Mouse (Mus musculus) layer of hippocampus, adult 18-20 months (tissue): Measurements from ENCODE around the gene Nup205. TPM values are rescaled to one million over a fixed set of nuclear protein-coding genes. Genes with fewer than 3 reads are reported as not detected.

ENCODE experiments used
- DNase-seq, 2 experiments: peaks; one replicate each; pipeline ENCODE4 v3.0.0; 2022; ENCODE audit warnings: low spot score in 2 of 2
- total RNA-seq, 2 experiments: library from RNA; stranded (reverse); gene quantifications; 2 replicates each; pipeline ENCODE4 v1.2.3; 2021

The Nup205 gene
- total RNA-seq, 2 experiments from 2014 or later: 28.1 to 32.0 TPM

- DNase-seq: no peak
These were observed 66.8 kb downstream of the Nup205 start for GRCm38 (mm10) chr6:35243989-35244388.

- peak in 1 of 2 experiments; percentile 56 for DNase-seq
These were observed 67.9 kb downstream of the Nup205 start for GRCm38 (mm10) chr6:35245086-35245485.

GRCm38 (mm10) chr6:35251807-35252476 lies 74.7 kb downstream of the Nup205 start:
- DNase-seq: no peak

DNA sequence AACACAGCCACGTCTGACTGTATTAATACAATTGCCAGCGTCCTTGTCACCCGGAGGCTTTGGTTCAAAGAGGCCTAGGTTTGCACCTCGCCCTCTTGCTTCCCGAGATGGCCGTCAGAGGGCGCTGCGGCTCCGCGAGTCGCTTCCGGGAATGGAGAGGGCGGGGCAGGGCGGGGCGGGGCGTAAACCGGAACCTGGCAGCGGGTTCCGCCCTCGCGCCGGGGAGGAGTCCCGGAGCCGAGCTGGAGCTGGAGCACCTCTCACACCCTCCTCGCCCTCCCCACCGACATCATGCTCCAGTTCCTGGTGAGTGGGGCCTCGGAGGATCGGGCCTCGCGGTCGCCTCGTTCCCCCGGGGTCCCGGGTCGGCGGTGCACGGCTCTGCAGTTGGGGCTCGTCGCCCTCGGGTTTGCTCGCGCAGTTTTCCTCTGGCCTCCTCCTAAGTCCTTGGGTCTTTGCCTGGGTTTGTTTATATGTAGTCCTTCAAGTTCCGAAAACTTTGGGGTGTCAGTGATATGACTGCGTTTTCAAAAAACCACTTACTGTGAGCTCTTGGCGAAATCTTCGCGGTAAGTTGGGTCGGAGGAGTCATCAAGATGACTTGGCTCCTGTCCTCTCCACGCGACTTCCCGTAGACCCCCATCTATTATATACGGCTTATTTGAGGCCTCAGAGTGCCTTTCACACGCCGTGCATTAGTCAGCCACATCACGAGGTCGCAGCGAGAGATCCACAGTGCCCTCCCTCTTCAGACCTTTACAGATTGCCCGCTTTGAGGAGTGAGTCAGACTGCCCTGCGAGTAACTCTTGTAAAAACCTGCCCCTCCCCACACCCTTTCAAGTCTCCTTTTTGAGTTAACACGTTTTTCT lies 75.5 kb downstream of the Nup205 start:
- peak; percentile 73 to 90 for DNase-seq

GRCm38 (mm10) chr6:35253474-35253873 lies 76.3 kb downstream of the Nup205 start:
- no peak for DNase-seq

DNA sequence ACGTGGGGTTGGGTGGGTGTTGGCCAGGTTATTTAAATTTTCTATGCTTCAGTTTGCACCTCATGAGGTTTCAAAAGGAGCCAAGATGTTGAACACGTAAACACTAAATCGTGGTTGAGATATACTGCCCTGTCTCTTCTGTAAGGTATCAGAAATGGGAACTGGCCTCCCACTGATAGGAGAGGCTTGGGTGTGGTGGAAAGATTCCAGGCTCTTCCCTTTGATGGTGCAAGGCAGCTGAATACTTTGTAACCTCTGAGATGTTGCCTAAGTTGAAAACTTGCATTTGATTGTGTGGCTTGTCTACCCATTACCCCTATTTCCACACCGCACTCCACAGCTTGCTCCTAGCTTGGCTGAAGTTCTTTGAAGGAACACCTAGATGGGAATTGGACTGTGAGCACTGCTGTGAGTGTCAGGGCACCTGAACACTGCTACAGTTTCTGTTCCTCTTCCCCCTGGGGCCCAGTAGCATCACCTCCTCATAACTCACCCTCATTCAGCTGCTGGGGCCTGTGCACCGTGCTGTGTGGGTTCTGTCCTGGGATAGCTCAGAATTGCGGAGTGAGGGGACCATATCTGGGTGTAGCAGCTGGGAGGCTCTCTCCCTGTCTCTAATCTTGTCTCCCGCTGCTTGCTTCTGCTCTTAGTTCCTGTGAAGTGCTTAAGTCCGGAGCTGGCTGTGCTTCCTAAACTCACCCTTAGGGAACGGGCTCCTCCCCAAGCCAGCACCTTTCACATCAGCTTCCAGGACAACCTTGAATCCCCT lies 77.1 kb downstream of the Nup205 start:
- no peak for DNase-seq

DNA sequence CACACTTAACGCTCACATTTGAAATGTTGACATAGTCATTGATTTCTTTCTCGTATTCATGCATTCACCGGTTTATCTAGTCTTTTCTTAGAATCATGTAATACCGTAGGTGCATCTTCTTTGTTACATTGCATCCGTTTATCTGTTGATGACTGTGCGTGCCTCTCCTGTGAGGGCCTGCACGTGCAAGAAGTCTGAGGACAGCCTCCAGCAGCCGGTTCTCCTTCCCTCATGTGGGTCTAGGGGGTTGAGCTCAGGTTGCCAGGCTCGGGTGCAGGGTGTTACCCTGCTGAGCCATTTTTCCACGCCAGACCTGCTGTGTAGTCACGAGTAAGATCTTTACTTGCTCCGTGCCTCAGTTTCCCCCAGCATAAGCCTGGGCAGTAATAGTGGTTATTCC lies 77.8 kb downstream of the Nup205 start:
- DNase-seq: no peak

GRCm38 (mm10) chr6:35256691-35257090 lies 79.5 kb downstream of the Nup205 start:
- DNase-seq: peak; percentile 37 to 71

- DNase-seq: no peak
These were observed 80.5 kb downstream of the Nup205 start for GRCm38 (mm10) chr6:35257626-35258190.

GRCm38 (mm10) chr6:35258922-35259321 lies 81.7 kb downstream of the Nup205 start:
- DNase-seq: no peak

GRCm38 (mm10) chr6:35259526-35259925 lies 82.3 kb downstream of the Nup205 start:
- no peak for DNase-seq

GRCm38 (mm10) chr6:35260531-35260930 lies 83.3 kb downstream of the Nup205 start:
- no peak for DNase-seq

DNA sequence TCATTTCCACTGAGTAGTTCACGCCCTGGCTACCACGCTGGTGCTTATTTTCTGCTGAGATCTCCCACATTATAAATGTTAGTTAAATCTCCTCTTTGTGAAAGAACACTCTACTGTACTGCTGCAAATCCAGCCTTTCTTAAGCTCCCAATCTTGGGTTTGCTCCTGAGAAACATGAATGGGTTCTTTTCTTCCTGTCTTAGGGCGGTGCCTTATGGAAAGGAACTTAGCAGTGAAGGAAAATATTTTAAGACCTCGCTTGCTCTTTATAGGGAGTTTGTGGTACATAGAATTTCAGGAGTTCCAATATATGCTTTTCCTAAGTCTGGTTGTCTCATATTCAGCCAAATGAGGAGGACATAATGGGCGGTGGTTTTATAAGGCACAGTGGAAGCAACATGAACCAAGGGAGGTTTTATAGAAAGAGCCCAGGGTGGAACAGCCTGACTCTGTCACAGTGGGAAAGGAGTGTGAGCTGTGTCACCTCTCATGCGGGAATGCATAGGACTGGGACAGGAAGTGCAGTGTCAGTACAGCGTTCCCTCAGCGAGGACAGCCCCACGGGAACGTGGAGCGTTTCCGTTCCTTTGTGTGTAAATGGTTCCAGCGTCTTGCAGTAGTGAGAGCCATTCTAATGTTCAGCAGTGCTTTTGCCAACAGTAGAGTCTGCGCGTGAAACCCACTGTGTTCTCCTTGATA lies 88.5 kb downstream of the Nup205 start:
- no peak for DNase-seq

DNA sequence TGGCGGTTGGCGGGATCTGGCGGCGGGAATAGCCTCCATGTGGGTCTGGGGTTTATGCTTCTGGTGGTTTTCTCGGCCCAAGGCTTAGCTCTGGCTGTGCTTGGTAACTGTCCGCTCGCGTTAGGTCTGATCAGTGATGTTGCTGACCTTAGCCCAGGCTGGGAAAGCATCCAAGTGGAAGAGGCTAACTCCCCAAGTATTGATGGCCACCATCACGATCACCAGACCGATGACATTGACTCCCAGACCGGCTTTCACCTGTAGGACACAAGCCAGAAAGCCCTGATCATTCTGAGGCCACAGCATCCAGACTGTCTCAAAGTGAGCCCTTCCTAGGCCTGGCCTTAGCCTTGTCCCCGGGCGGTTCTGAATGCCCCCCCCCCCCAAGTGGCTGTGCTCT lies 91.5 kb downstream of the Nup205 start:
- no peak for DNase-seq

DNA sequence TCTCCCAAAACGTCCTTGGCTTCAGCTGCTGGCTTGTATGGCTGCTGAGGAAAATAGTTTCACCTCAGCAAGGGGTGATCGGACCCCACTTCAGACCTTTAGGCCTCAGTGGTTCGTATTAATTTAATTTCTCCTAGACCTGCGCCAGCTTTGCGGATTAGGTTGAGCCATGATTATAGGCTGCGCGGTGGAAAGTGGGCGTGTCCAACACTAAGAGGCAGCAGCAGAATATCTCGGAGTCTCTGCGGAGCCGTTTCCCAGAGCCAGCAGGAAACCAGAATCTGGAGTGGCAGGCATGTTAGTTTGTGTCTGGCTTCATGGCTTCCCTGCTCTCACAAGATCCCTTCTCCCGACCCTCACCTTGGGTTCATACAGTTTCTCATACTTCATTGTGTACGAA lies 92.4 kb downstream of the Nup205 start:
- no peak for DNase-seq

GRCm38 (mm10) chr6:35271094-35271855 lies 94.1 kb downstream of the Nup205 start:
- no peak for DNase-seq

DNA sequence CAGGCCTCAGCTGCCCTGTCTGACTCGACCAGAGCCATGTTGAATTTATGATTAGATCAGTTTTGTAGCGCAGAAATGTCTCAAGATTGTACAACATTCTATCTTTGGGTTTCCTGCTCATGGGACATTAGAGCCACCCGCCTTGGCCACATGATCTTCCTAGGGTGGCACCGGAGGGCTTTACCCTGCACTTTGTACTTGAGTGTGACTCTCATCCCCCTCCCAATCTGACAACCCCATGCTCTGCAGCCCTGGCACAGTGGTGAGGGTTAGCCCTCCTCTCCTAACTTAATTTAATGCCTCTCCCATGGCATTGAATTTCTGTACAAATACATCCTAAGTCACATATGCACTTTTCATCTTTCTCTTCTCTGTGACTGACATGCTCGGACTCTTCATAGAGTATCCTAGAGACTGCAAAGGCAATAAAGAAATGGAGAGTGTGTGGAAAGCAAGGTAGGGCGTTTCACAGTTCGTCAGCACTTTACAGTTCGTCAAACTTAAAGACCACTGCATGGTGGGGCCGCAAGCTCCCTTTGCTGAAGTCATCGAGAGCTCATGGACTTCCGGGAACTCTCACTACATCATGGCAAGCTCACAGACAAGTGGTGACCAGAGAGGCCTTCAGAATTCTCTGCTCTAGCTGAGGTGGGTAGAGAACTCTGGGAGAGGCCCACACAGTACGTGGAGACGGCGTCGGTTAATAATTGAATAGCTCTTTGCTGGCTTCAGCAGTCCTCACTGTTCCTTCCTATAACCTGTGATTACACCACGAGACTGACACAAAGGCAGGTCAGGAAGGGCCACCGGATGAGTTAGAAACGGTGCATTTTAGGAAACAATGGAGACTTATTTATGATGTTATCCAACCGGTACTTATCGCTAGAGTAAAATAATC lies 94.9 kb downstream of the Nup205 start:
- no peak for DNase-seq

DNA sequence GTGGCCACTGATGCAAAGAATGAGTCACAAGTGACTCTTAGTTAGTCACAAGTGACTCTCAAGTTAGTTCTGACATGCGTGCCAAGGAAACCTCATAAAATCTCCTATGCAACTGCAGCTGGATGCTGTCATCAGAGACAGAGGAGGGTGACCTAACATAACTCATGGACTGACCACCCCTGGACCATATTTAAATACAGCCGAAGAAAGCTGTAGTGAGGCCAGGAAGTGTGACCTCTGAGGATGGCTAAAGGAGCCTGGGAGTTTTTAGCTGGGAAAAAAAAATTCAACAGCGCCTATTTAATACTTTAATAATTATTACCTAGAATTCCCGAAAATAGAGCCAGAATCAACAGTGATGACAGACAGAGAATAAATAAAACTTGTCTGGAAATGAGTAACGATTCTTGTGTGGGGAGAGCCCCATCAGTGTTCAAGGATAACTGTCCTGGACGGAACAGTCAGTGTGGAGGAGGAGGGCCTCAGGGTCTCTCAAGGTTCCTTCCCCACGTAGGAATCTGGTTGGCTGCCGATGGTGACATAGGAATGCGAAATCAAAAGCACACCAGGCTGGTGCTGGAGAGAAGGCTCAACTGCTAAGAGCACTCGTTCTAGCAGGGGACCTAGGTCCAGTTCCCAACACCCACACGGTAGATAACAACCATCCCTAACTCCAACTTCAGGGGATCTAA lies 96.3 kb downstream of the Nup205 start:
- DNase-seq: no peak
